Mouse (Mus musculus): ENCODE measurements around the gene Upk1a. TPM values are rescaled to one million over a fixed set of nuclear protein-coding genes. Genes with fewer than 3 reads are reported as not detected.

Gene Upk1a
- total and polyA plus RNA-seq, 3 experiments, result 0.36 to 2.8 TPM; not detected in 1

- H3K27me3 ChIP-seq (ENCODE audit: control insufficient read depth, insufficient read depth, low read length), result no peaks in the 10 kb centered on the region
- H3K27ac ChIP-seq, result no peak overlapping the region
- H3K9ac ChIP-seq (ENCODE audit: low read depth, low read length), result no peak overlapping the region
- H3K4me1 ChIP-seq (ENCODE audit: control insufficient read depth, insufficient read depth, low read length), result no peaks in the 10 kb centered on the region; the same call in 1 of the 2 replicates
- no peak overlapping the region for H3K4me3 ChIP-seq
- WGBS, result 90% methylated on average over 3 of the region's 3 CpGs
- peak in 1 of 2 experiments; percentile 37 for DNase-seq
- peaks cover 2% of the 10 kb centered on the region; the same call in 1 of the 2 replicates for H3K79me2 ChIP-seq (replicated peaks; ENCODE audit: control insufficient read depth, insufficient read depth, low read length)
- intact Hi-C loops (cut with DNase I), result no loop called here
- TF ChIP-seq EP300 (IDR thresholded peaks at IDR 0.05; ENCODE audit: insufficient read depth, low read depth, low read length) (no peak), CTCF (IDR thresholded peaks at IDR 0.05) (peak; percentile 76), POLR2A (IDR thresholded peaks at IDR 0.05; ENCODE audit: insufficient read depth, low read depth, low read length) (no peak)
- H3K36me3 ChIP-seq (ENCODE audit: control insufficient read depth, insufficient read depth, low read length), result peaks cover 12% of the 10 kb centered on the region
These were observed 6.6 kb upstream of the Upk1a start for GRCm38 (mm10) chr7:30619202-30619601.

DNA sequence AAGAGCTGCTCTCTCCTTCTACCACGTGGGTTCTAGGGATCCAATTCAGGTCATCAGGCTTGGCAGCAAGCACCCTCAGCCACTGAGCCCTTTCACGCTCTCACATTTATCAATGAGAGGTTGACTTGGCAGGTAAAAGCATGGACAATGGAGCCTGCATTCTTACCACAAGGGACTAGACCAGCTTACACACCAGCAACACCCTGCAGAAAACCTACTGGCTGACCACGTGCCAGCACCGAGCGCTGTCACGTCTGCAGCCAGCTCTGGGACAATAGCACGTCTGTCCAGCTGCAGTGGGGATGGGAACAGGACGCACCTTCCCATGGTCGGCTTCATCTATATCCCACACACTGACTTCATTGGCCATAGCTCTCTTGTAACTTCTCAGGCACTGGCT is 6.0 kb upstream of the Upk1a start:
- peak in 1 of 2 experiments; percentile 31 for DNase-seq
- Histone ChIP-seq H3K79me2 (replicated peaks; ENCODE audit: control insufficient read depth, insufficient read depth, low read length) (peaks cover 2% of the 10 kb centered on the region; the same call in 1 of the 2 replicates), H3K9ac (ENCODE audit: low read depth, low read length) (no peak overlapping the region), H3K36me3 (ENCODE audit: control insufficient read depth, insufficient read depth, low read length) (peaks cover 9% of the 10 kb centered on the region), H3K27ac (no peak overlapping the region), H3K4me3 (no peak overlapping the region), H3K27me3 (ENCODE audit: control insufficient read depth, insufficient read depth, low read length) (no peaks in the 10 kb centered on the region), H3K4me1 (ENCODE audit: control insufficient read depth, insufficient read depth, low read length) (no peaks in the 10 kb centered on the region)
- no peak; the same call in 1 of the 2 replicates for TF ChIP-seq CTCF (IDR thresholded peaks at IDR 0.05)
- TF ChIP-seq EP300 (IDR thresholded peaks at IDR 0.05; ENCODE audit: insufficient read depth, low read depth, low read length), result peak; percentile 53; the same call in 1 of the 2 replicates
- WGBS, result 72% methylated on average over 9 of the region's 9 CpGs
- intact Hi-C loops (cut with DNase I), result no loop called here

DNA sequence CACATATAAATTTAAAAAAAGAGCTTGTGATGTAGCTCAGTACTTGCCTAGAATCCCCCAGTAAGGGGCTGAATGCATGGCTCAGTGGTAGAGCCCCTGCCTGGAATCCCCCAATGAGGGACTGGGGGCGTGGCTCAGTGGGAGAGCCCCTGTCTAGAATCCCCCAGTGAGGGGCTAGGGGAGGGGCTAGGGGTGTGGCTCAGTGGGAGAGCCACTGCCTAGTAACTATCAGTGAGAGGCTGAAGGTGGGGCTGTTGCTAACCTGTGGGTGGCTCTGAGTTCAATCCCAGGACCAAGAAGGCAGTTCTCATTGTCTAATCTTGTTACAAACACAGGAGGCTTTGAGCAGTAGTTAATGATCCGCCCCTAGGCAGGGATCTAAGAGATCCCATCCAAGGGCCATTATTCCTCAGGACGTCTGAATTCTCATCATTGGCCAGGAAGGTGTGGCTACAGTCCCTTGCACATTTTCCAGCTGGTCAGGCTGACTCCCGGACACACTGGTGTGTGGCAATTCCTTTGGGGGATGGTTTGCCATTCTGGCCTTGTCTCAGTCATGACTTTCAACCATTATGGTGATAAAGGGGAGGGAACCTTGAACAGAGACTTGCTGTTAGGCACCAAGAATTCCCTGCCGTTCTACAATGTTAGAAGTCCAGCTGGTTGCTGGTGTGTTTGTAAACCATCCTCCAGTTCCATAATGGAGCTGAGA is 2.6 kb upstream of the Upk1a start:
- intact Hi-C loops (cut with DNase I), result no loop called here
- no peak overlapping the region for H3K9ac ChIP-seq (ENCODE audit: low read depth, low read length)
- TF ChIP-seq EP300 (IDR thresholded peaks at IDR 0.05; ENCODE audit: insufficient read depth, low read depth, low read length) (no peak), CTCF (IDR thresholded peaks at IDR 0.05) (no peak), POLR2A (IDR thresholded peaks at IDR 0.05; ENCODE audit: insufficient read depth, low read depth, low read length) (no peak)
- no peaks in the 10 kb centered on the region for H3K79me2 ChIP-seq (replicated peaks; ENCODE audit: control insufficient read depth, insufficient read depth, low read length)
- H3K36me3 ChIP-seq (ENCODE audit: control insufficient read depth, insufficient read depth, low read length), result peaks cover 4% of the 10 kb centered on the region; the same call in 1 of the 2 replicates
- no peak overlapping the region for H3K27ac ChIP-seq
- 47% methylated on average over 5 of the region's 5 CpGs for WGBS
- H3K4me3 ChIP-seq, result no peak overlapping the region
- no peaks in the 10 kb centered on the region for H3K4me1 ChIP-seq (ENCODE audit: control insufficient read depth, insufficient read depth, low read length)
- no peaks in the 10 kb centered on the region for H3K27me3 ChIP-seq (ENCODE audit: control insufficient read depth, insufficient read depth, low read length)
- DNase-seq, result no peak

DNA sequence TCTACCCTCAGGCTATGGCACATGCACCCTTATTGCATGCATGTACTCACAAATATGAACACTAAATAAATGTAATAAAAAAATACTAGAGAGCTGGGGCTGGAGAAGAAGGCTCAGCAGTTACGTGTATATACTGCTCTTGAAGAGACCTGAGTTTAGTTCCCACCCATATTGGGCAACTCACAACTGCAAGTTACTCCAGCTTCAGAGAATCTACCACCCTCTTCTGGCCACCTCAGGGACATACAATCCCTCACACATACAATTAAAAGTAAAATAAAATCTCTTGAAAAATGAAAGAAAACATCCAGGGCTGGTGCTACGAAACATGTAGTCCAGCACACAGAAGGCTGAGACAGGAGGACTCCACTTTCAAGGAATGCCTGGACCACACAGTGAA is 1.8 kb upstream of the Upk1a start:
- no peak for DNase-seq
- H3K27ac ChIP-seq, result no peak overlapping the region
- H3K36me3 ChIP-seq (ENCODE audit: control insufficient read depth, insufficient read depth, low read length), result peaks cover under 1% of the 10 kb centered on the region; the same call in 1 of the 2 replicates
- H3K27me3 ChIP-seq (ENCODE audit: control insufficient read depth, insufficient read depth, low read length), result no peaks in the 10 kb centered on the region
- no peak overlapping the region for H3K9ac ChIP-seq (ENCODE audit: low read depth, low read length)
- no peaks in the 10 kb centered on the region for H3K4me1 ChIP-seq (ENCODE audit: control insufficient read depth, insufficient read depth, low read length)
- TF ChIP-seq POLR2A (IDR thresholded peaks at IDR 0.05; ENCODE audit: insufficient read depth, low read depth, low read length), result no peak
- TF ChIP-seq EP300 (IDR thresholded peaks at IDR 0.05; ENCODE audit: insufficient read depth, low read depth, low read length), result no peak
- peak; percentile 32; the same call in 1 of the 2 replicates for TF ChIP-seq CTCF (IDR thresholded peaks at IDR 0.05)
- 72% methylated on average over 2 of the region's 2 CpGs for WGBS
- H3K79me2 ChIP-seq (replicated peaks; ENCODE audit: control insufficient read depth, insufficient read depth, low read length), result no peaks in the 10 kb centered on the region
- intact Hi-C loops (cut with DNase I), result no loop called here
- no peak overlapping the region for H3K4me3 ChIP-seq

DNA sequence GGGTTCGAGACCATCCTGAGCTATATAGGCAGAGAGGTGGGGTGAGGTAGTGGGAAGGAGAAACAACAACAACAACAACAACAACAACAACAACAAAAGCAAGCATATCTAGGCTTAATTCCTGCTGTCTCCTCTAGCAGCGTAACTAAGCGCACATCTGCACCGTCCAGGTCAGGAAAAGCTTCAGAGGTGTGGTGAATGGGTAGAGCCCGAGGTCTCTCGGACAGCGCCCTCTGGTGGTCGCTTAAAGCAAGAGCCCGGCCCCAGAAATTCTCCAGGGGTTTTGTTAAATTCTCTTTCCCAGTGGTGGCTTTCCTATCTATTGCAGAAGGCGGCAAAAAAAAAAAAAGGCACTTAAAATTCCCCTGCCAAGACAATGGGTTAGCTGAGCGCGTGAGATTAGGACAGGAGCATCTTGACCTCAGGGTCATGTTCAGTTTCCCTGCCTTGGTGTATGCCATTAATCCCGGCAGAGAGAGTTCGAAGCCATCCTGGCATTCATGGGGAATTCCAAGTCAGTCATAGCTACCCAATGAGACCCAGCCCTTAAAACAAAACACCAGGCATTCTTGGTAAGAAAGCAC is 974 bp upstream of the Upk1a start:
- Histone ChIP-seq H3K4me3 (no peak overlapping the region), H3K9ac (ENCODE audit: low read depth, low read length) (no peak overlapping the region), H3K27me3 (ENCODE audit: control insufficient read depth, insufficient read depth, low read length) (no peaks in the 10 kb centered on the region), H3K27ac (no peak overlapping the region), H3K79me2 (replicated peaks; ENCODE audit: control insufficient read depth, insufficient read depth, low read length) (no peaks in the 10 kb centered on the region), H3K36me3 (ENCODE audit: control insufficient read depth, insufficient read depth, low read length) (no peaks in the 10 kb centered on the region), H3K4me1 (ENCODE audit: control insufficient read depth, insufficient read depth, low read length) (no peaks in the 10 kb centered on the region)
- 15% methylated on average over 14 of the region's 14 CpGs for WGBS
- DNase-seq, result peak; percentile 51 to 73
- intact Hi-C loops (cut with DNase I), result loop anchor here (1.0 kb wide), 1 partner anchor 24 kb away; no protein-coding TSS in a partner anchor
- no peak for TF ChIP-seq EP300 (IDR thresholded peaks at IDR 0.05; ENCODE audit: insufficient read depth, low read depth, low read length)
- TF ChIP-seq CTCF (IDR thresholded peaks at IDR 0.05), result peak; percentile 86
- TF ChIP-seq POLR2A (IDR thresholded peaks at IDR 0.05; ENCODE audit: insufficient read depth, low read depth, low read length), result no peak

- no peaks in the 10 kb centered on the region for H3K4me1 ChIP-seq (ENCODE audit: control insufficient read depth, insufficient read depth, low read length)
- no peaks in the 10 kb centered on the region for H3K27me3 ChIP-seq (ENCODE audit: control insufficient read depth, insufficient read depth, low read length)
- intact Hi-C loops (cut with DNase I), result no loop called here
- no peak overlapping the region for H3K9ac ChIP-seq (ENCODE audit: low read depth, low read length)
- TF ChIP-seq CTCF (IDR thresholded peaks at IDR 0.05) (no peak), POLR2A (IDR thresholded peaks at IDR 0.05; ENCODE audit: insufficient read depth, low read depth, low read length) (no peak), EP300 (IDR thresholded peaks at IDR 0.05; ENCODE audit: insufficient read depth, low read depth, low read length) (no peak)
- no peaks in the 10 kb centered on the region for H3K79me2 ChIP-seq (replicated peaks; ENCODE audit: control insufficient read depth, insufficient read depth, low read length)
- no peak overlapping the region for H3K4me3 ChIP-seq
- WGBS, result 42% methylated on average over 7 of the region's 7 CpGs
- no peaks in the 10 kb centered on the region for H3K36me3 ChIP-seq (ENCODE audit: control insufficient read depth, insufficient read depth, low read length)
- H3K27ac ChIP-seq, result peak overlapping the region; percentile 56
- DNase-seq, result peak; percentile 49 to 71
These were observed 2.6 kb downstream of the Upk1a start for GRCm38 (mm10) chr7:30610043-30610442.

All from heart, adult 2 months (tissue).